Mouse (Mus musculus): ENCODE results near the gene Eif4ebp2.
"Not testable (repeated sequence)": the region's sequence is repeated elsewhere in the genome, so short reads cannot be mapped to it uniquely, and the experiment has no call there.

Gene Eif4ebp2

DNA sequence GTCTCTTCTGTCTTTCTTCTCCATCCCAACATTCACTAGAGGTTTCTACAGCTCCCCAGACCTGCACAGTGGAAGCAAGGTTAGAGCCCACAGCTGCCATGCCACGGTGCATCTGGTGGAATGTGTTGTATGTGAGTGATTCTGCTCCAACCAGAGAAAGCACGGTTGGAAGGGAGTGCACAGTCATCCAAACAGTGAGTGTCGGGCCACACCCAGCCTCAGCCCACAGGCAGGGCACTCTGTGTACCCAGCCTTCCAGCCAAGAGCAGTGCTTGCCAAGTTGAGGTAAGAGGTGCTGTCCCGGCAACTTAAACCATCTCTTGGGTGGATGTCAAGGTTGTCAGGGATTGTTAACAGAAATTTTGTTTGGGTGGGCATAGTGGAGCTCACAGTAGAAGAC lies 12.5 kb upstream of the Eif4ebp2 start:
- DNase-seq (ENCODE audit: low spot score): no peak

- no peak for DNase-seq (ENCODE audit: low spot score)
Observed at GRCm38 (mm10) chr10:61457182-61457581, 4.7 kb upstream of the Eif4ebp2 start.

DNA sequence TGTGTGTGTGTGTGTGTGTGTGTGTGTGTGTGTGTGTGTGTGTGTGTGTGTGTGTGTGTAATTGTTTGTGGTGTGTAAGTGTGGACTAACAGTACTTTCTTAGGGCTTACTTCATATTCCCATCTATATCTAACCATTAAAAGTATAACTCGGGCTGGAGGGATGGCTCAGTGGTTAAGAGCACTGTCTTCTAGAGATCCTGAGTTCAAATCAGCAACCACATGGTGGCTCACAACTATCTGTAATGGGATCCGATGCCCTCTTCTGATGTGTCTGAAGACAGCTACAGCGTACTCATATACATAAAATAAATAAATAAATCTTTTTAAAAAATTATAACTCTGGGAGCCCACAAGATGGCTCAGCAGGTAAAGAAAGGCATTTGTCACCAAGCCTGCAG lies 710 bp upstream of the Eif4ebp2 start:
- not testable (repeated sequence) for DNase-seq (ENCODE audit: low spot score)

GRCm38 (mm10) chr10:61451931-61452617 lies 387 bp downstream of the Eif4ebp2 start:
- DNase-seq (ENCODE audit: low spot score): peak; percentile 35

- DNase-seq (ENCODE audit: low spot score): peak; percentile 79
Observed at GRCm38 (mm10) chr10:61451463-61451930, 964 bp downstream of the Eif4ebp2 start.

DNA sequence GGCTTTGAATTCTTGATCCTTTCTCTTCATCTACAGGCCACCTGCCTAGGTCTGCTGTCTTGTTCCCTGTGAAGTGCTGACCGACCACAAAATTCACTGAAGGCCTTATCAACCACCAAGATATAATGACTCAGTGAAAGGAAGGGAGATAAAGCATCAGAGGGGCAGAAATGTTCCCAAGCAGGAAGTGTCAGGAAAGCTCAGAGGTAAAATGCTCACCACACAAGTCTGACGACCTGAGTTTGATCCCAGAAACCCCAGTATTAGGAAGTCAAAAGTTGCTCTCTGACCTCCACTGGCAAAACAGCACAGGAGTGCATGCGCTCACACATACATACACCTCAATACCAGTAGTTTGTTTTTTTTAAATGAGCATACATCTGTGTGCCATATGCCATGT lies 3.6 kb downstream of the Eif4ebp2 start:
- DNase-seq (ENCODE audit: low spot score): no peak

GRCm38 (mm10) chr10:61447581-61448353 lies 4.7 kb downstream of the Eif4ebp2 start:
- no peak for DNase-seq (ENCODE audit: low spot score)

- DNase-seq (ENCODE audit: low spot score): no peak
Observed at GRCm38 (mm10) chr10:61445016-61445415, 7.4 kb downstream of the Eif4ebp2 start.

DNA sequence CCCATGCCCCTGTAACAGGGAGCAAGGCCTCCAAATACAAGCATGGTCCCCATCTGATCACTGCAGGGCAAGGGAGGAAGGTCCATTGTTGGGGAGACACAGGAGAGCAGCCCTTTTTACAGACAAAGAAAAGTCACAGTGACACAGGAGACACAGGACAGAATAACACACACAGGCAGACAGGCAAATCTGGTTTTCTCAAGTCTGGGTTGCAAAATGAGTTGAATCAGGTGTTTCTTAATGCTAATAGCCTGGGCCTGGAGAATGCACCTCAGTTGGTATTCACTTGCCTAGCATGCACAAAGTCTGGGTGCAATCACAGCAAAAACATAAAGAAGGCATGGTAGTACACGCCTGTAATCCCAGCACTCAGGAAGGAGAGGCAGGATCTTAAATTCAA lies 8.6 kb downstream of the Eif4ebp2 start:
- DNase-seq (ENCODE audit: low spot score): no peak

DNA sequence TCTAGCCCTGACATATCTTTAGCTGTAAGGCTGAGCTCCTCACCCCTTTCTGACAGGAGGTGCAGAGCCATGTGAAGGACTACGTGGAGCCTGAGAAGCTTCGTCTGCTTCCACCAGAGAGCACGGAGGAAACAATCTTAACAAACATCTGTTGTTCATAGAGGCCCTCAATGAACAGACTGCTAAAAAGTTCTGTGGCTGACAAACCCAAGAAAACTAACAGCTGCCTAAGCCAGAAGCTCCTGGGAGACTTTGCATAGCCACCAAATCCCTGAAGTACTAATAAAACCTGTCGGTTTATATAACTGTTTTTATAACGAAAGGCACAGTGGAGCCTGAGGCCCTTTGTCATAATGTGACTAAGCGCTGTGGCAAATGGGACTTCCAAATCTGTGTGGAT lies 9.0 kb downstream of the Eif4ebp2 start:
- no peak for DNase-seq (ENCODE audit: low spot score)

- DNase-seq (ENCODE audit: low spot score): no peak
Observed at GRCm38 (mm10) chr10:61440202-61440800, 12.2 kb downstream of the Eif4ebp2 start.

DNA sequence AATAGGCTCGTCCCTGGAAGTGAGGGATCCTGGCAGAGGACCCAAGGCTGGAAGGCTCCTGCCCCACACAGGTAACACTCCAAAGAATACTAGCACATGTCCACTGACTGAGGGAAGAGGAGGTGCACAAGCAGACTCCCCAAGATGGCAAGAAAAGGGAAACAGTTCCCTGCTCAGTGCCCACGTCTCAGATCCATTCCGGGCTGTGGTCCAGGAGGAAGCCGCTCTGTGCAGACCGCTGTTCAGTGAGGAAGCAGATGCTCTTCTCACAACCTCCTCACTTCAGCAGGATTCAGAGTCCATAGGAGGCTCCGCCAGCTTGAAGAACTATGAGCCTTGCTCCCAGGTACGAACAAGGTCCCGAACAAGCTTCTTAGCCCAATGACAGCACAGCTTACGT lies 21.1 kb downstream of the Eif4ebp2 start:
- no peak for DNase-seq (ENCODE audit: low spot score)

DNA sequence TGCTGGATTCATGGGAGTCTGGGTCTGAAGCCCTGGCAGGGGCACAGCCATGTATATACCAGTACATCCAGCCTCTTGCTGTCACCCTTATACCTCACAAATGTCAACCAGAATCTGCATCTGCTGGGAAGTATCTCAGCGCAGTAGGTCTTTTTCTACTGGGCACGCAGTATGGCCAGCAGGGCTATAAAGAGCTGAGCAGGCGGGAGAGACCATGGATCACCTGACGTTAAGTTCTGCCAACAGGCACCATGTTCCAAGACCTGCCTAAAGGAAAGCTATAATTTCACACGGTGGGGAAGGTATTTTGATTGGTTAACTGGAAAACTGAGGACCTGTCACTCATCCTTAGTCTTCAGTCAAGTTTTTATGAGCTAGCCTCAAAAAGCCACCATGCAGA lies 23.4 kb downstream of the Eif4ebp2 start:
- DNase-seq (ENCODE audit: low spot score): no peak

GRCm38 (mm10) chr10:61428416-61428815 lies 24.0 kb downstream of the Eif4ebp2 start:
- no peak for DNase-seq (ENCODE audit: low spot score)

DNA sequence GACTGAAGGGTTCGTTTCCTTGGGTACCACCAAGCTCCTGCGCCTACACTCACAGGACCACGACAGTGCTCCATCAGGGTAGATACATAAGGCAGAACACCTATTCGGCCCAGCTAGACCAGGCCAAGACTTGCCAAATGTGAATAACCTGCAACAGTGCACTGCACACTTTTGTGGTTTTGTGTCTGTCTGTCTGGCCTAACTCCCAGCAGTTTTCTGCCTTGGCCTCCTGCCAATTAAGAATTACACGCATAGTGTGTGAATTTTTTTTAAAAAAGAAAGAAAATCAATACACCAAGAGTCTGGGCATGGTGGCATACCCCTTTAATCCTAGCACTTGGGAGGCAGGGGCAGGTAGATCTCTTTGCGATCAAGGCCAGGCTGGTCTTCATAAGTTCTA lies 24.5 kb downstream of the Eif4ebp2 start:
- DNase-seq (ENCODE audit: low spot score): no peak

DNA sequence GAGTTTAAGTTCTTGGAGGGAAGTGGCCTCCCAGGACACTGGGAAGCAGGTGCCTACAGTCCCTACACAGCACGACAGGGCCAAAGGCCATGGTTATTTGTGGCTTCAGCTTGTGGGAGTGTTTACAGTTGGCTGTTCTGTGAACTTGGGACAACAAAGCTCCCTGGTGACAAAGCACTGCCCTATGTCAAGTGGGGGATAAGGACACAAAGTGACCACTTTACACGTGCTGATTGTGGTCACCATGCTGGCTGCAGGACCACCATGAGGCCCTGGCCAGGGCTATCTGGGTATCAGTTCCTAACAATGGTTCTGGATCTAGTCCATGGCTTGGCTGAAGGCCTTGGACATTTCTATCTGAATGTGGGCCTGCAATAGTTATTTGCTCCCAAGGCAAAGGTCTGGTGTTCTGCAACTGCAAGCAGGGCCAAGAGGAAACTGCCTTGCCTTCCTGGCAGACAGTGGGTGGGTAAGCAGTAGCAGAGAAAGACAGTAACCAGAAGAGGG lies 26.2 kb downstream of the Eif4ebp2 start:
- DNase-seq (ENCODE audit: low spot score): no peak

DNA sequence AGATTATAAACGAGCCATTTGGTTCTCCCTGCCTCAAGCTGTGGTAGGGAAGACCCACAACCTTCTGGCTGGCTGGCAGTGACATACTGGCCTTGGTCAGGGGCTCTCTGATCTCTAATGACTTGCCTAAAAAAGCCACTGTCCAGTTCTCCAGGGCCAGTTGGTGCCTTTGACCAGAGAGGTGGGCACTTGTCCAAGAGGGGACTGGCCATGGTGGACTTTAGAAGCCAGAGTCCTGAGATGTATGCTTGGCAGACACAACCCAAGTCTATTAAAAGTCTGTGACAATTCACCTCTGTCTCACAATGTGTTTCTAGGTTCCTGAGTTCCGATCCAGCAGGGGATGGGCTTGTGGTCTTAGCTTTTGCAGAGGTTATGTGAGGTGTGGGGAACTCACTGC lies 27.4 kb downstream of the Eif4ebp2 start:
- DNase-seq (ENCODE audit: low spot score): no peak

- DNase-seq (ENCODE audit: low spot score): no peak
Observed at GRCm38 (mm10) chr10:61424500-61424899, 28.0 kb downstream of the Eif4ebp2 start.

GRCm38 (mm10) chr10:61423289-61423688 lies 29.2 kb downstream of the Eif4ebp2 start:
- DNase-seq (ENCODE audit: low spot score): peak; percentile 37

DNA sequence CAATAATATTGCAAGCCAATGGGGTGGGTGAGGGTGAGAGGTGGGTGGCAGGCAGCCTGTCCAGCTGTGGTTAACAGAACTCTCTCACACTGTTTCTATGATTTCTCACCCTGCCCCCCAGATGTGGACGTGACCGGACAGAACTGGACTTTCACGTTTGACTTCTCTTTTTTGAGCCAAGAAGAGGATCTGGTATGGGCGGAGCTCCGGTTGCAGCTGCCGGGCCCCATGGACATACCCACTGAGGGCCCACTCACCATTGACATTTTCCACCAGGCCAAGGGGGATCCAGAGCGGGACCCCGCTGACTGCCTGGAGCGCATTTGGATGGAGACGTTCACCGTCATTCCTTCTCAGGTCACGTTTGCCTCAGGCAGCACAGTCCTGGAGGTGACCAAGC lies 29.6 kb downstream of the Eif4ebp2 start:
- DNase-seq (ENCODE audit: low spot score): no peak

- no peak for DNase-seq (ENCODE audit: low spot score)
Observed at GRCm38 (mm10) chr10:61420011-61420410, 32.5 kb downstream of the Eif4ebp2 start.

- no peak for DNase-seq (ENCODE audit: low spot score)
Observed at GRCm38 (mm10) chr10:61419146-61419545, 33.3 kb downstream of the Eif4ebp2 start.
